Mouse (Mus musculus): ENCODE measurements around the gene Rsph3b. TPM values are rescaled to one million over a fixed set of nuclear protein-coding genes. Genes with fewer than 3 reads are reported as not detected.
A peak's percentile ranks its signal among the peaks of the same experiment; 100 is the strongest.
"Not testable (repeated sequence)": the region's sequence is repeated elsewhere in the genome, so short reads cannot be mapped to it uniquely, and the experiment has no call there.

Rsph3b gene
- 9.0 and 9.5 TPM in 2 replicates for polyA plus RNA-seq (2012; rRNA removed)

- Histone ChIP-seq H3K4me3 (ENCODE audit: extremely low read depth, insufficient read depth, insufficient read length) (peak within 1 kb of the TSS; percentile 82), H3K27ac (ENCODE audit: insufficient read depth, low read length) (peak within 1 kb of the TSS; percentile 72)
- H3K4me1 ChIP-seq (ENCODE audit: control insufficient read depth, insufficient read depth, insufficient read length); H3K36me3 ChIP-seq (ENCODE audit: control insufficient read depth, insufficient read depth, low read length); H3K27me3 ChIP-seq (ENCODE audit: control insufficient read depth, insufficient read depth, low read length): not testable (repeated sequence)
- WGBS: under 1% methylated on average over 69 of the region's 73 CpGs
- DNase-seq (ENCODE audit: low read depth in 1 of 2, low spot score in 2 of 2): peak in 1 of 2 experiments; percentile 75
Observed at GRCm38 (mm10) chr17:6947984-6948768, at the start of gene Rsph3b. Rsph3b (minus strand) TSS chr17:6948682.

GRCm38 (mm10) chr17:6997778-6998490 is 49.5 kb upstream of the Rsph3b start:
- H3K4me1 ChIP-seq (ENCODE audit: control insufficient read depth, insufficient read depth, insufficient read length); H3K4me3 ChIP-seq (ENCODE audit: extremely low read depth, insufficient read depth, insufficient read length); DNase-seq (ENCODE audit: low read depth in 1 of 2, low spot score in 2 of 2); H3K36me3 ChIP-seq (ENCODE audit: control insufficient read depth, insufficient read depth, low read length); H3K27me3 ChIP-seq (ENCODE audit: control insufficient read depth, insufficient read depth, low read length); H3K27ac ChIP-seq (ENCODE audit: insufficient read depth, low read length): not testable (repeated sequence)
- WGBS: 80% methylated on average over 1 of the region's 7 CpGs

GRCm38 (mm10) chr17:6996826-6997225 is 48.3 kb upstream of the Rsph3b start:
- 88% methylated on average over 8 of the region's 8 CpGs for WGBS

GRCm38 (mm10) chr17:6995504-6995903 is 47.0 kb upstream of the Rsph3b start:
- not testable (repeated sequence) for H3K27me3 ChIP-seq (ENCODE audit: control insufficient read depth, insufficient read depth, low read length); H3K4me1 ChIP-seq (ENCODE audit: control insufficient read depth, insufficient read depth, insufficient read length)
- WGBS: no CpG with 5 or more reads among the region's 6 CpGs

More at GRCm38 (mm10) chr17:6996826-6997225, 48.3 kb upstream of the Rsph3b start:
- H3K4me3 ChIP-seq (ENCODE audit: extremely low read depth, insufficient read depth, insufficient read length); H3K4me1 ChIP-seq (ENCODE audit: control insufficient read depth, insufficient read depth, insufficient read length); DNase-seq (ENCODE audit: low read depth in 1 of 2, low spot score in 2 of 2); H3K27ac ChIP-seq (ENCODE audit: insufficient read depth, low read length); H3K36me3 ChIP-seq (ENCODE audit: control insufficient read depth, insufficient read depth, low read length); H3K27me3 ChIP-seq (ENCODE audit: control insufficient read depth, insufficient read depth, low read length): not testable (repeated sequence)

GRCm38 (mm10) chr17:6986118-6986517 is 37.6 kb upstream of the Rsph3b start:
- WGBS: 90% methylated on average over 1 of the region's 1 CpGs

More at GRCm38 (mm10) chr17:6995504-6995903, 47.0 kb upstream of the Rsph3b start:
- not testable (repeated sequence) for H3K4me3 ChIP-seq (ENCODE audit: extremely low read depth, insufficient read depth, insufficient read length); H3K36me3 ChIP-seq (ENCODE audit: control insufficient read depth, insufficient read depth, low read length); H3K27ac ChIP-seq (ENCODE audit: insufficient read depth, low read length); DNase-seq (ENCODE audit: low read depth in 1 of 2, low spot score in 2 of 2)

GRCm38 (mm10) chr17:6980144-6980543 is 31.7 kb upstream of the Rsph3b start:
- H3K27me3 ChIP-seq (ENCODE audit: control insufficient read depth, insufficient read depth, low read length); H3K4me3 ChIP-seq (ENCODE audit: extremely low read depth, insufficient read depth, insufficient read length); H3K4me1 ChIP-seq (ENCODE audit: control insufficient read depth, insufficient read depth, insufficient read length); H3K36me3 ChIP-seq (ENCODE audit: control insufficient read depth, insufficient read depth, low read length); DNase-seq (ENCODE audit: low read depth in 1 of 2, low spot score in 2 of 2); H3K27ac ChIP-seq (ENCODE audit: insufficient read depth, low read length): not testable (repeated sequence)
- 95% methylated on average over 5 of the region's 8 CpGs for WGBS

More at GRCm38 (mm10) chr17:6986118-6986517, 37.6 kb upstream of the Rsph3b start:
- not testable (repeated sequence) for DNase-seq (ENCODE audit: low read depth in 1 of 2, low spot score in 2 of 2); H3K27ac ChIP-seq (ENCODE audit: insufficient read depth, low read length); H3K36me3 ChIP-seq (ENCODE audit: control insufficient read depth, insufficient read depth, low read length); H3K27me3 ChIP-seq (ENCODE audit: control insufficient read depth, insufficient read depth, low read length); H3K4me3 ChIP-seq (ENCODE audit: extremely low read depth, insufficient read depth, insufficient read length); H3K4me1 ChIP-seq (ENCODE audit: control insufficient read depth, insufficient read depth, insufficient read length)

- DNase-seq (ENCODE audit: low read depth in 1 of 2, low spot score in 2 of 2); H3K27ac ChIP-seq (ENCODE audit: insufficient read depth, low read length); H3K27me3 ChIP-seq (ENCODE audit: control insufficient read depth, insufficient read depth, low read length); H3K36me3 ChIP-seq (ENCODE audit: control insufficient read depth, insufficient read depth, low read length); H3K4me1 ChIP-seq (ENCODE audit: control insufficient read depth, insufficient read depth, insufficient read length): not testable (repeated sequence)
- H3K4me3 ChIP-seq (ENCODE audit: extremely low read depth, insufficient read depth, insufficient read length): peak overlapping the region; percentile 40
- 24% methylated on average over 5 of the region's 5 CpGs for WGBS
Observed at GRCm38 (mm10) chr17:6979380-6979779, 30.9 kb upstream of the Rsph3b start.

- peak within 1 kb of the TSS; percentile 63 for H3K4me3 ChIP-seq (ENCODE audit: extremely low read depth, insufficient read depth, insufficient read length)
- H3K27me3 ChIP-seq (ENCODE audit: control insufficient read depth, insufficient read depth, low read length); H3K27ac ChIP-seq (ENCODE audit: insufficient read depth, low read length); H3K36me3 ChIP-seq (ENCODE audit: control insufficient read depth, insufficient read depth, low read length); H3K4me1 ChIP-seq (ENCODE audit: control insufficient read depth, insufficient read depth, insufficient read length): not testable (repeated sequence)
- WGBS: 4% methylated on average over 48 of the region's 68 CpGs
- DNase-seq (ENCODE audit: low read depth in 1 of 2, low spot score in 2 of 2): peak in 1 of 2 experiments; percentile 68
Observed at GRCm38 (mm10) chr17:6978287-6979248, 30.1 kb upstream of the Rsph3b start, which contains the start of gene Gm49721. Gm49721 (plus strand) TSS chr17:6978904.

- 75% methylated on average over 3 of the region's 3 CpGs for WGBS
- H3K27me3 ChIP-seq (ENCODE audit: control insufficient read depth, insufficient read depth, low read length); H3K4me3 ChIP-seq (ENCODE audit: extremely low read depth, insufficient read depth, insufficient read length); H3K27ac ChIP-seq (ENCODE audit: insufficient read depth, low read length); DNase-seq (ENCODE audit: low read depth in 1 of 2, low spot score in 2 of 2); H3K36me3 ChIP-seq (ENCODE audit: control insufficient read depth, insufficient read depth, low read length); H3K4me1 ChIP-seq (ENCODE audit: control insufficient read depth, insufficient read depth, insufficient read length): not testable (repeated sequence)
Observed at GRCm38 (mm10) chr17:6974985-6975384, 26.5 kb upstream of the Rsph3b start.

- not testable (repeated sequence) for H3K4me1 ChIP-seq (ENCODE audit: control insufficient read depth, insufficient read depth, insufficient read length); H3K4me3 ChIP-seq (ENCODE audit: extremely low read depth, insufficient read depth, insufficient read length); H3K36me3 ChIP-seq (ENCODE audit: control insufficient read depth, insufficient read depth, low read length); DNase-seq (ENCODE audit: low read depth in 1 of 2, low spot score in 2 of 2); H3K27me3 ChIP-seq (ENCODE audit: control insufficient read depth, insufficient read depth, low read length); H3K27ac ChIP-seq (ENCODE audit: insufficient read depth, low read length)
- WGBS: 78% methylated on average over 4 of the region's 4 CpGs
Observed at GRCm38 (mm10) chr17:6972836-6973396, 24.4 kb upstream of the Rsph3b start.
